Mouse (Mus musculus) ZHBTc4 (cell line): Measurements from ENCODE around the gene Rybp.

Experiments used
- DNase-seq: peaks from one replicate; pipeline ENCODE4 v3.0.0-alpha.2; 2011; ENCODE audit warnings: low read depth, low spot score

Rybp gene

DNA sequence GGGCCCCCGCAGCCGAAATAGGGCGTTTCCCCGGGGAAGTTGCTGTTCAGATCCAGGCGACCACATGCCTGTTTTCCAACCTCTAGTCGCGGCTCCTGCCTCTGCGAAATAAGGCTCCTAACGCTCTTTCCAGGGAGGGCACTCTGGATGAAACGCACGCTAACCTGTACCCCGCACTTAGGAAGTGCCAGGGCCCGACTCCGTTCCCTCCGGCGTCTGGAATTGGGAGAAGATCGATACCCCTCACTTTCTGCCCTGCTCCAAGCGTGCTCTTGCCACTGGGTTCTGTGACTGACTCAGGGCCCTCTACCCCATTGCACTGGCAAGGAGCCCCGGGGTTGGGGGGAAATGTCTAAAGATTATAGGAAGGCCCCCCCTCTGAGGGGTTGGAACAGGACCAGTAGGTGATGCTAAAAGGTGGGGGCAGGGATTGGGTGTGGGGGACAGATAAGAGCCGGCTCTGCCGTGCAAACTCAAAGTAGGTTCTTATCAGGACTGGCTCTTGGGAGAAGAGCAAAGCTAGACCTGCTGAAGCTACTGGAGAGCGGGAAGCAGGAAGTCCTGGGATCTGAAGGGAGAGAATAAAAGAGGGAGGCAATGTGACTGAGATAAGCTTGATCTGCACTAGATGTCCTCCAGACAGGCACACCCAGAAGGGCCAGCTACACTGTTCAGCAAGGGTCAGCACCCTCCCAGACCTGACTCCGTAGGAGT, 888 bp upstream of the Rybp start:
- no peak for DNase-seq

DNA sequence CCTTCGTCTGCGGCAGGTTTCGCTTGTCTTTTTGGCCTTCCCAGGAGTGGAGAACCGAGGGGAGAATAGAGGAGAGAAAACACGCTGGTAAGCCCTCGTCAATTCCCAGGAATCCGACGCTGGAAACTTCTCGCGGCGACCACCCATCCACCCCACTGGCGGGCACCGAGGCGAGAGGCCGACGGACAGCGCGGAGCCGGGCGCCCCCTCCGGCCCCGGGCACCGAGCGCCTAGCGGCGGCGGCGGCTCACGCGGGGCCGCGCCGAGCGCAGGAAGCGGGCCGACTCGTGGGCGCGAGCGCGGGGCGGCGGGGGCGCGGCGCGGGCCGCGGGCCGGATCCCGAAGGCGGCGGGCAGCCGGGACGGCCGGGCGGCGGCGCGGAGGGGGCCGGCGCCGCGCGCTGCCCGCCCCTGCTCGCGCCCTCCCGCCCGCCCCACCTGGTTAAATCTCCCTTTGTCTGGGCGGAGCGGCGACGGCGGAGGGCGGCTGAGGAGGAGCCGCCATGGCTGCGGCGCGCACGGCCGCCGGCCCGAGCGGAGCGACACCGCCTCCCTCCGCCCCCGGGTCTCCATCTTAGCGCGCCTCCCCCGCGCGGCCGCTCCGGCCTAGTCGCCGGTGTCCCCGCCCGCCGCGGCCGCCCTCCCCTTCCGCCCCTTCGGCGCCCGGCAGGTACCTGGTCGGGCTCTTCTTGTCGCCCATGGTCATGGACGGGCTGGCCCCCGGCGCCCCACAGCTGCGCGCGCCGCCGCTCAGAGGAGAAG, 532 bp downstream of the Rybp start:
- DNase-seq, result peak; percentile 68

DNA sequence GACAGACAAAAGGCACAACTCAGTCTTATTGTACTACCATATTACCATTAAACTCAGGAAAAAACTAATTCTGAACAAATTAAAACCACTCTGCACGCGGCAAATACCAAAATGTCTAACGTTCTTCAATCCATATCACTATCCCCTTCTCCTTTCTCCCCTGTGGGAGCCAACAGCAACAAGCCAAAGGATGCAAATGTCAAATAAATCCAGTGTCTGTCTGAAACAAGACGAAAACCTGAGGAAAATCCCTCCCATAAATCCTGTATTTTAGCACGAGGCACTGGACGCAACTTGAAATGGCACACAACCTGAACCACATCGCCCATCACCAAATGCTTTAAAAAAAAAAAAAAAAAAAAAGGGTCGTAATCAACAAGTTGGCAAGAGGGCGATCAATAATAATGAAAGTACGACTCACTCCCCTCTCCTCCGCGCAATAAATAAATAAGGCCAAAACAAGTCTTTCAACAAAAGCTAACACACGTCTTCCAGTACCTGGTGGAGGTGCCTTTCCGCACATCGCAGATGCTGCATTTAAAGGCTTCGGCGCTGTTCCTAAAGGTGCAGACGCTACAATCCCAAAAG, 1.2 kb downstream of the Rybp start:
- peak; percentile 34 for DNase-seq

DNA sequence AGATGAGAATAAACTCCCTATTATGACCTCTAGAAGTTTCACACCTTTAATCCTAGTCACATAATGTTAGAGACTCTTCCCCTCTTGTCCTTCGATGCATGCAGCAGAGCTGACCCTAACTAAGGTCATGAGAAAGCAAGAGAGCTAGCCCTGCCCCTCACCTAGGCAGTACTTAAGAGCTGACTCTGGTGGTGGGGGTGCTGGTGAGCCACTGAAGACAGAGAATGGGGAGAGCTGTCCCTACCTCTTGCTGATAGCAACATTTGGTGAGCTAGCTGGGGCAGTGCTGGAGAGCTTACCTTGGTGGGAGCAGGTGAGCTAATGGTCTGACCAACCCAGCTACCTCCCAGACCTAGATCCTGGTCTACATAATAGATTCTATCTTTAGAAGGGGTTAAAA, 8.4 kb downstream of the Rybp start:
- DNase-seq, result no peak

DNA sequence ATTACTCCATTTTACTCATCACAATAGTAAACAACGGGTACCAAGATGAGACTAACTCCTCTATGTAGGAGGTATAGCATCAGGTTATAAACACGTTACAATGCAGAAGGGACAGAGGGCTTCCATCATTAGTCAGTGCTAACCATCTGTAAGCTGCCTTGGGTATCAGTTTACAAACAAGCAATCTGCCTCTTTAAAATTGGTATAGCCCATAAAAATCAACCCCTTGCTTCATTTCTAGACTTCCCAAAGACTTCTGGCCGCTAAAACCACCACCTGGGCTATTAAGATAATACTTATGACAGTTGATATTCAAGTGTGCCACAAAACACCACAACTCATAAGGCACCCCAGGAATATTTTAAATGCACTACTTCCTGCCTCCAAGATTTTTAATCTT, 10.9 kb downstream of the Rybp start:
- no peak for DNase-seq

DNA sequence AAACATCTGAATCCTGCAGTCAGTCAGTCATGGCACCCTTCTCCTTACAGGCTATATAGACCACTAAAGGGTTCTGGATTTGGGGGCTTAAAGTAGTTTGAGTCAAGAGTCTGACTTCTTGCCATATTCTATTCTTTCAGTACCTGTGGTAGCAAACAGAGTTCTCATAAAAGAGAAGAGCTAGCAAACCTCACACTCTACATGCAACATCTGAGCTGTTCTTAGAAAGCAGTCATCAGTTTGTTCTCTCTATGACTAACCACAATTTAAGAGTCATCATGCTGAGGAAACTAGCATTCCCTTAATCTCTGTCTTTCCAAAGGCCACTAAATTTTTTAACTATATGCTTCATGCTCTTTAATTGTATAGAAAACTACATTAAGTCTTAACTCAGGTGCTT, 11.6 kb downstream of the Rybp start:
- DNase-seq, result no peak

DNA sequence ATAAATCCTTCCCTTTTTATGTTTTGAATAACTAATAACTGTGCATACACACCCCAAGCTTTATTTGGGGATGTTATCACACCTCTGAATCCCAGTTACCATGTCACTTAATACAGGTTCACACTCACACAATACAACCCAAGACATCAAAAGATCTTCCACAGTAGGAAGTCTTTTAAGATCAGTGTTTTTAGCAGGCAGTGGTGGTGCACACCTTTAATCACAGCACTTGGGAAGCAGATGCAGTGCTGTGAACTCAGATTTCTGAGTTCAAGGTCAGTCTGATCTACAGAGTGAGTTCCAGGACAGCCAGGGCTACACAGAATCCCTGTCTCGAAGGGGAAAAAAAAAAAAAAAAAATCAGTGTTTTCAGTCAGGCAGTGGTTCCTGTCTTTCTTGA, 13.7 kb downstream of the Rybp start:
- DNase-seq, result peak; percentile 47

DNA sequence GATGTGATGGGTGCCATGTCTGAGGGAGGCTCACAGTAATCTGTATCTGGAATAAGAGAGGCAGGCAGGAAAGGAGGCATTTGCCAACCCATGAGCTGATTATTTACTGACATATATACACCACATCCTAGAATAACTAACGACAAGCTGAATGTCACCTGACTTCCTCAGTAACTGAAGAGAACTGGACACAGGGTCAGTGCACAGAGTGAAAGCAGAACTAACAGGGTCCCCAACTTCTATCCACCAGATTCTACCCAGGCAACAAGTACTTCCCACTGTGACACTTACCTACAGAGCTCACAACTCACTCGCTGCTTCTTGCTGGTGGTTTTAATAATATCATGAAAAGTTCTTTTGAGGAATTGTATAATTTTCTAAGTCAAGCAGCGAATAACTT, 15.3 kb downstream of the Rybp start:
- DNase-seq, result no peak

DNA sequence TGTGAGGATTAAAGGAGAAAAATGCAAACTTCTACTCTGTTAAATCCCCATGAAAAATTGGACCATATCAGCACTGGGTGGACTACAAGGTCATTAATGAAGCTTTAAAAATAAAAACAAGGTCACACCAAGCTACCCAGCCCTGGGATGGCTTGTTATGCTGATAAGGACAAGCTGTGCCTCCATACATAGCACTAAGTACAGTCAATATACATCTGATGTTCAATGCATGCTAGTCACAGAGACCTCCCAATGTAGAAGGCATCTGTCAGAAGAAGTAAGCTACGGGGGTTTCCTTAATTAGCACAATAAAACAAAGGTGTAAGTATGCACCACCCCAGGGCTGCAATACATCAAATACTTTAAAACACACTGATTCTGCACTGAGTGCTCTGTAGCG, 16.5 kb downstream of the Rybp start:
- peak; percentile 78 for DNase-seq

DNA sequence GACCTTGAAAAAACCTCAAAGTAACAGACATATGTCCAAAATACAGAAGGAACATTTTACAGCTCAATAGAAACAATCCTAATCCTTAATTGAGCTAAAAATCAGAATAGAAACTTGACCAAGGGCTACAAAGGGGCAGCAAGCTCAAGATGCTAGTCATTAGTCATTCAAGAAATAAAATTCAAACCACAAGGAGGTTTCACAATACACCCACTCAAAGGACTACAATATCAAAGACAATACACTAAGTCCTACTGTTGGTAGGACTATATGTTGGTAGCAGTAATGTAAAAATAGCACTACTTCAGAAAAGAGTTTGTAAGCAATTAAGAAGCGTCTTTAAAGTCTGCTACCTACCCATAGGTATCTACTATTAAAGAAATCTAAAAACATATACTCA, 27.7 kb downstream of the Rybp start:
- no peak for DNase-seq

DNA sequence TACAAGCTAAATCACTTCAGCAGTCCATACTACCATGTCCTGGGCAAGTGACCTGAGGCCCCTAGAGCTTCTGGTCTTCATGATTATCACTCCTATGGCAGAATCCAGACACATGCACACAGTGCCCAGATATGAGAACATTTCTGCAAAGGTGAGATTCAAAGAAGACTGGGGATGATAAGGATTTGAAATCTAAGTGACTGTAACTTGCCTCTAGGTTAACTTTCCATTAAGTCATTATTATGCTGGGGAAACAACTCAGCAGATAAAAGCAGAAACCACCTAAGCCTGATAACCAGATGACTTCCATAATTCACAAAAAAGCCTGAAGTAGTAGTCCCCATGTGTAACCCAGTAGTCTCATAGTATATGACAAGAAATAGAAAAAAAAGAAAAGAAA, 29.0 kb downstream of the Rybp start:
- DNase-seq, result no peak

DNA sequence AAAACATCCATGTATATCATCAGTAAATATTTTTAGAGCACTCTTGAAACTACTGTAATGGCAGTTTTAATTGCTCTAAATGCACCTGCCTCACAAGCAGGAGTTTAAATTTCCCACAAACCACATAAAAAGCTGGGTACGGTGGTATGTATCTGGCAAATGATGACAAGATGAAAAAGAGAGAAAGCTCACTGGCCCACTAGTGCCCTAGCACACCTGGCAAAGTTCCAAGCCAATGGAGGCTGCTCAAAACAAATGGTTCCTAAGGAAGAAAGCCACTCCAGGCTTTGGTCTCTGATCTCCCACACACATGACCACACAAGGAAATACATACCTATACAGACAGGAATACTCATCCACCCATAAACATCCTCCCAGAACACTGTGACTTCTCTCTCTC, 31.9 kb downstream of the Rybp start:
- no peak for DNase-seq

DNA sequence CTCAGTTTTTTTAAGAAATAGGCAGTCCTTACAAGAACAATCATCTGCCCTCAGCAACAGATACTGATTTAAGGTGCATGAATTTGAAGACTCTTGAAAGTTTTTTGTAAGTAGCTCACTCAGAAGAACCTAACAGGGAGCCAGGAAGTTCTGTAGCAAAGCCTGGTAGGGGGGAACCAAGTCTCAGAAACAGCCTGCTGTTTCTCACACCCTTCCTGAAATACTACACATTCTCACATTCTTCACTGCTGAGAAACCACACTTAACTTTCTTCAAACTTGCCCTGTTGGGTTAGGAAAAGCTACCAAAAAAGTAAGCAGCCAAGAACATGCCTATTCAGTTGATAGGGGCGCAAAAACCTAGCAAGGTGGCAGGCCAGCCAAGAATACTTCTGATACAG, 32.6 kb downstream of the Rybp start:
- DNase-seq, result no peak

DNA sequence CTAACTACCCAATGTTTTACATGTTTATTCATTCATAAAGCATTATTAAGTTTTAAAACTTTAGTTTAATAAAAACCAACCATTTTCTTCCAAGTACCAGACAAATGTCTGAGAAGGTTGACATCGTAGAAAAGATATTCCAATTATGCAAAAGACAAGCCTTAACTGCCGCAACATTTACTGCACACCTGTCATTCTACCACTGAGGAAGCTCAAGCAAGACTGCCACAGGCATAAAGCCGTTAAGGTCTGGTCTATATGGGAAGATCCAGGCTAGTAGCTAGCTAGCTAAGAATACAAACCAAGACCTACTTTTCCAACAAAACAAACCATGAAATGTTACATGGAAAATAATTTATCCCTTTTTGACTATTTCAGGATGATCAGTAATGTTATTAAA, 42.8 kb downstream of the Rybp start:
- no peak for DNase-seq

DNA sequence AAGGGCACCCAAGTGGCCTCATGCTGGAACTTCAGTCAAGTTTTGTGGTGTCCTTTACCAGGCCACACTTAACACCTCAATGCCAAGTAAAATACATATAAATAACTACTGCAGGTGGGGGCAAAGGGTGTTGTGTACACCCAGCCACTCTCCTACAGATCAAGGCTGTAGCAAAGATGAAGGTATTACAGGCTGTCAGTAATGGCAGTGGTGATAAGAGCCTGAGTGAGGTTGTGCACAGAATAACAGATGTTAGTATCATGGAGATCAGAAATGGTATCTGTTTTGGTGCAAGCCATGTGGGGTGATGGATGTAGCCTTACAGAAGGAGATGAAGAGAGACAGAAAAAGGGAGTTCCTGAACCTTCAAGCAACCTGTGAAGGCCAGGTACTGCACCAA, 52.2 kb downstream of the Rybp start:
- no peak for DNase-seq

DNA sequence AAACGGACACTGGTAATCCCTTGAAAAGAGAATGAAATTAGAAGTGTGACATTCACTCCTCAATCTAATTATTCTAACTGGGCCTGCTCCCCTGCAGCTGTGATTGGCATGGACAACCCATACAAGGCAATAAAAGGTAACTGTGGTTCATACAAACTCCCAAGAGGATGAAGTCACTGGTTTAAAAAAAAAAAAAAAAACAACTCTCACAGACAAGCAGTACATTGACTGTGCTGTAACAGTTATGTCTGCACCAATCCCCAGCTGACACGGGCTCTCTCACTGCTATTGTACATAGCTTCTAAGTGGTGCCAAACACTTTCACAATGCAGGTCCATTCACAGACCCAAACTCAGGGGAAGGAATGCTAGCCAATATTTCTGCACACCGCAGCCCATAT, 53.8 kb downstream of the Rybp start:
- no peak for DNase-seq

DNA sequence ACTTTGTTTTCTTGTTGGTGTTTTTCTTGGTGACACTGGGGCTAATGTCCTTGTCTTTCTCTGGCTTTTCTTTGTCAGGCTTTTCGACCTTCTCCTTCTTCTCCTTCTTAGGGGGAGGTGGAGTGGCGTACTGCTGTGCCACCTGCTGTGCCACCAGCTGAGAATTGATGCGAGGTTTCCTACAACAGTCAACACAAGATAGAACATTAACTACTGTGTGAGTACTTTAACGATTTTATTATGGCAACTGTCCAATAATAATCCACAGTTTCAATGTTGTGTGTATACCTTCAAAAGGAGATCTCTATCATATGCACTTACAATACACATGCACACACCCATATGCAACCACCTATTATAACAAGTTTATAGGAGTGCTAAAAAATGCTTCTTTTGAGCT, 54.2 kb downstream of the Rybp start:
- DNase-seq, result peak; percentile 65

DNA sequence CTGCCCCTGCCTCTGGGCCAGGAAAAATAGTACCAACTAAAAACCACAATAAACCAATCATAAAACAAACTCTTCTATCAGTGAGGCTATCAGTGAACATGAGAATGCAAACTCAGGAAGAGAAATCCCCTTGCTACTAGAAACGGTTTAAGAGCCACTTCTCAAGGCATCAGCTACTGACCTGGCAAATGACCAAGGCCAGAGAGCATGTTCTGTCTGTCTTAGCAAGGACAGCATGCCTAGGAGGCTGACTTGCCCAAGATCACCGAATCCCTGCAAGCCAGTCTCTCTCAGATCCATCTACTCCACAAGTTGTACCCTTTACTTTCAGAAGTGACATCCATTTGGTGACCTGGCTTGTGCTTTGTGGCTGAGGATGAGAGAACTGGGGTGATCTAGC, 61.1 kb downstream of the Rybp start:
- DNase-seq, result no peak

DNA sequence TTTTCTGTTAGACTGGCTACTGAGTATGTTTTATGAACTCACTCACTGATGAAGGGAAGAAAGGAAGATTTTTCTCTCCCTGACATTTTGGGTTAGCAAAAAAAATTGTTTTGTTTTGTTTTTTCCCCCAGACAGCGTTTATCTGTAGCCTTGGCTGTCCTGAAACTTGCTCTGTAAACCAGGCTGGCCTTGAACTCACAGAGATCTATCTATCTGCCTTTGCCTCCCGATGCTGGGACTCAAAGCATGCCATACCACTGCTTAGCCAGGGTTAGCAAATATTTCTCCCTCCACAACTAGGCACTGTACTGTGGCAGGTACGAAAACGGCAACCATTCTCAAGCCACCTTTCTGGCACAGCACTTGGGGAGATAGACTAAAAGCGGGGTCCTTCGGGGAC, 63.4 kb downstream of the Rybp start:
- DNase-seq, result no peak

DNA sequence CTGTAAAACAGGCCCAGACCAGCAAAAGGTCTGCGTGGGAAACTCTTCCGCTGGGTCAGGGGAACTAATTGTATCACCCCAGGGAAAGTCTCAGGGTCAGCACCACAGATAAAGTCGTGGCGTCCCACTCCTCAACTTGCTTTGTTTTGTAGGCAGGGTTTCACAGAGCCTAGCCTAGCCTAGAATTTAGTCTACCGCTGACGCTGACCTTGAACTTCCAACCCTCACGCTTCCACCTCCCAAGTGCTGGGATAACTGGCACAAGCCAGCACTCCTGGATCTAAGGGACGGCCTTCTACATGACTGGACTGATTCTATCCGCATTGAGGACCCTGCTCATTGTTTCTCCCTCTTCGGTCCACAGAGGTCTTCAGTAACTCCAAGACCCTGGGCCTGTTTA, 63.9 kb downstream of the Rybp start:
- DNase-seq, result peak; percentile 62

DNA sequence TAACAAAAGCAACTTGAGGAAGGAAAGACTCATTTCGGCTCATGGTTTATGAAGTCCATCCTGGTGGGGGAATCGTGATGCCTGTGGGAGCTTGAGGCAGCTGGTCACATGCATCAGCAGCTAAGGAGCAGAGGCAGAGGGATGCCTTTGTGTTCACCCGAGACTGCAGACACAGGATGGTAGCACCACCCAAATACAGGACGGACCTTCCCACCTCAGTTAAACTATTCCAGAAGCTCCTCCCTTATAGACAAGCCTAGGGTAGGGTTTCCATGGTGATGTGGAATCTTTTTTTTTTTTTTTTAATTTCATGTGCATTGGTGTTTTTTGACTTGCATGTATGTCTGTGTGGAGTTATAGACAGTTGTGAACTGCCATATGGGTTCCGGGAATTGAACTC, 64.4 kb downstream of the Rybp start:
- DNase-seq, result peak; percentile 52

DNA sequence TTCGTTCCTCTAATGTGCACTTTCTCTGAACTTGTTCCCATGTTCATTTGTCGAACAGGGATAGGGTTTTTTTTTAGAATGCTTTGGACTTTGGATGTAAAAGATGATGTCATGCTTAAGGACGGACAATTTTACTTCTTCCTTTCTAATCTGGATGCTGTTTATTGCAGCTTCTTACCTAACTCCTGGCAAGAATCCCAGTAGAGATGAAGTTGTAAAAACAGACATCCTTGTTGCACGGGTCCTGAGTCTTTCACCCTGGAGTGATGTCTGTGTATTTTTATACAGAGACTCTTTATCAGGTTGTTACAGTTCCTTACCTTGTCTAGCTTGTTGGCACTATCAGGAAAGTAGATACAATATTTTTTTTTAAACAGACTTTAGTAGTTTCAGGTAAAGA, 65.5 kb downstream of the Rybp start:
- DNase-seq, result no peak

DNA sequence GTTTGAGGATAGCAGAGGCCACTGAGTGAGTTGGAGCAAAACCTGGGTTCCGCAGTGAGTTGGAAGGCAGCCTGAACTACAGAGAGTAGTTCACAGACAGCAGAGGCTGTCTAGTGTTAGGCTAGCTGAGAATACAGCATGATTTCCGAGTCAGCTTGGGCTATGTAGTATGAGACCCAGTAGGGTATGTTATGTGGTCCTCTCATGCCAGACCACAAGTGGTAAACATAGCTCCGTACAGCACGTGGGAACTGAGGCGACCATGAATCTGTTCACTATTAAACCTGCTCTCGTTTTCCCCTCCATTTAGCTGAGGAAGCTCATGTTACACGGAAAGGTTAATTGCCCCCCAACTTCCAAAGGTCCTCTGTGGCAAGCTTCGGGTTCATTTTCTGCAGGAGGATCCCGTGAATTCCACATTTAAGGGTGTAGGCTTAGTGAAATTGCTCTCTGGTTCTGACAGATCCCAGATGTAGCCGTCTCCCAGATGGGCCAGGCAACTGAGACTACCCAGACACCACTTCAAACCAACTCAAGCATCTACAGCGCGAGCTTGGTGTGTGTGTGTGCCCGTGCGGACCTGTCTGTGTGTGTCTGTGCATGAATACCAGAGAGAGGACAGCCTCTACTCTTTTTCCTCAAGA, 66.2 kb downstream of the Rybp start:
- no peak for DNase-seq
